Mouse (Mus musculus): ENCODE measurements around the gene Unc13a.

GRCm38 (mm10) chr8:71686143-71686734 is 14.7 kb upstream of the Unc13a start:
- no peak for TF ChIP-seq MYOD1 (IDR thresholded peaks at IDR 0.05; ENCODE audit: control insufficient read depth in 1 of 3, insufficient read length in 2 of 3, low read depth in 2 of 3)
- no peak for TF ChIP-seq REST (IDR thresholded peaks at IDR 0.05; ENCODE audit: insufficient read depth, insufficient read length)
- TF ChIP-seq POLR2A (IDR thresholded peaks at IDR 0.05; ENCODE audit: insufficient read length, low read depth) = no peak
- TF ChIP-seq CEBPB (IDR thresholded peaks at IDR 0.05; ENCODE audit: insufficient read depth, poor library complexity, severe bottlenecking) = no peak
- TF ChIP-seq POLR2AphosphoS2 (IDR thresholded peaks at IDR 0.05; ENCODE audit: insufficient read length, low read depth) = no peak
- no peak for TF ChIP-seq MAX (IDR thresholded peaks at IDR 0.05; ENCODE audit: low read depth)
- TF ChIP-seq E2F4 (IDR thresholded peaks at IDR 0.05; ENCODE audit: insufficient read depth) = no peak
- no peak for TF ChIP-seq MYOG (IDR thresholded peaks at IDR 0.05; ENCODE audit: control insufficient read depth in 1 of 3, insufficient read depth in 1 of 3, insufficient read length in 2 of 3, low read depth in 2 of 3)
